Mouse (Mus musculus) CH12.LX (cell line): ENCODE measurements around the gene Ablim2.

Experiments
- BHLHE40 ChIP-seq: IDR thresholded peaks from 2 replicates; pipeline ENCODE4 v1.6.1; 2011; ENCODE audit warnings: mild to moderate bottlenecking, low read depth, low read length, improper control_type of control experiment
- CTCF ChIP-seq, 2 experiments: IDR thresholded peaks in 1 of 2; conservative IDR thresholded peaks in 1 of 2; 2 replicates each; pipeline ENCODE4 v1.5.1; 2011 to 2012; ENCODE audit warnings: low read depth in 2 of 2, low read length in 2 of 2, improper control_type of control experiment in 1 of 2, inconsistent platforms in 1 of 2, mild to moderate bottlenecking in 1 of 2, moderate library complexity in 1 of 2
- EP300 ChIP-seq: IDR thresholded peaks from 2 replicates; pipeline ENCODE4 v1.6.1; 2011; ENCODE audit warnings: low read length, improper control_type of control experiment
- GABPA ChIP-seq: IDR thresholded peaks from 2 replicates; pipeline ENCODE4 v1.6.1; 2012; ENCODE audit warnings: low read depth, low read length, improper control_type of control experiment, inconsistent platforms; ENCODE audit not compliant: insufficient replicate concordance
- POLR2A ChIP-seq: IDR thresholded peaks from 2 replicates; pipeline ENCODE4 v1.6.1; 2011; ENCODE audit warnings: low read depth, mild to moderate bottlenecking, improper control_type of control experiment, low read length
- RAD21 ChIP-seq: IDR thresholded peaks from 2 replicates; pipeline ENCODE4 v1.6.1; 2011; ENCODE audit warnings: low read depth, mild to moderate bottlenecking, low read length, improper control_type of control experiment, moderate library complexity

- TF ChIP-seq EP300 (no peak), CTCF (conservative IDR thresholded peaks at IDR 0.05 in 1 of 2, IDR thresholded peaks at IDR 0.05 in 1 of 2; ENCODE audit: low read depth in 2 of 2, low read length in 2 of 2) (no peak), POLR2A (no peak), BHLHE40 (no peak), GABPA (no peak), RAD21 (no peak)
Observed at GRCm38 (mm10) chr5:35810526-35810925, 52.8 kb downstream of the Ablim2 start.
